Mouse (Mus musculus) gastrocnemius, adult 8-10 months (tissue): ENCODE measurements around the gene Hmgcr. TPM values are rescaled to one million over a fixed set of nuclear protein-coding genes. Genes with fewer than 3 reads are reported as not detected.
"Not testable (repeated sequence)": the region's sequence is repeated elsewhere in the genome, so short reads cannot be mapped to it uniquely, and the experiment has no call there.

Experiments used
- DNase-seq, 2 experiments: peaks; one replicate each; pipeline ENCODE4 v3.0.0; 2022; ENCODE audit warnings: low spot score in 2 of 2
- total RNA-seq, 4 experiments: library from RNA; stranded (reverse); gene quantifications; 2 replicates each; pipeline ENCODE4 v1.2.4; 2022

The Hmgcr gene
- total RNA-seq, 4 experiments from 2014 or later, result 2.3 to 4.3 (median 3.8) TPM

DNA sequence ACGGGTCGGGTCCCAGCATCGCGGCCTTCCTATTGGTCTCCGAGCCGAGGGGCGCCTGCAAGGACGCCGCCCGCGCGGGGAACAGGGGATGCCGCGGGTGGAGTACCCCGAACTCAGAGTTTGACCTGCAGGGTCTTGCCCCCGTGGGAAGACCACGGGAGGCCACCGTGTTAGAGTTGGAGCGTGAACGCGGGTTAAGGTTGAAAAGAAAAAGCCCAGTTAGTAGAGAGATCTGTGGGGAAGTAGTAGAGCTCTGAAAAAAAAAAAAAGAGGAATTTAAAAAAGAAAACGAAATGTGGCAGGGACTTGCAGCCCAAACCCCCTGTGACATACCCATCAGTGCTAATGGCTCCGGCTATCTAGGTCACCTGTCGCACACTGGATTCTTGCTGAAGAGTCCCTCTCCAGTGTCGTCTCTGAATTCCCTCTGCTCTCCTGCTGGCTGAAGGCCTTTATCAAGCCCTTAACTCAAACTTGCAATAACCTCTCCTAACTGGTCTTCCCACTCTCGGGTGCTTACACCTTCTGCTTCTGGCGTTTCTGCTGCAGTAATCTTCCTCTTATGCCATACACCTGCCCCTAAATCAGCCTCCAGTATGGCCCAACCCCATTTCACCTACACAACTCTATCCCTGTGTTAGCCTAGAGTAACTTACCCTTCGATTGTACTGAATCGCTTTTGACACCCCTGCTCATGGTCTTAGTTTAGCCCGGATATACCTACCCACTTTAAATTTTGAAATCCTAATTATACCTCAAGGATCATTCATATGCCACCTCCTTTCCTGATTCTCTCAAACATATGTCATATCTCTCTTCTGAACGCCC lies 556 bp upstream of the Hmgcr start:
- DNase-seq, result no peak

DNA sequence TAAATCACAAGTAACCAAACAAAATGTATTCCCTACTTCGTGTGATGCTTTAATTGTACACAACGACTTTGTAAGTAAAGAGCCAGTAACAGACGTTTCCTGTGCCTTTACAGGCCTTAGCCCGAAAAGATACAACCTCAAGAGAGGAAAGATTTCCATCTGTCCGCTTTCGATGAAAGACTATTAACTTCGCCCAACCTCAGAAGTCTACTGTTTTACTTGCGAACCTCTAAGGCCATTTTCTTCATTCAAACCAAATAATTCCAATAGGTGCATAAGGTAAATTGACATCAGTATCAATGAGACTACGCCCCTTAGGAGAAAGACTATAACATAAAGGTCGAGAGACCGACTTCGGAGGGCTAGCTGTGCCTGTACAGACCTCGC lies 724 bp downstream of the Hmgcr start:
- no peak for DNase-seq

DNA sequence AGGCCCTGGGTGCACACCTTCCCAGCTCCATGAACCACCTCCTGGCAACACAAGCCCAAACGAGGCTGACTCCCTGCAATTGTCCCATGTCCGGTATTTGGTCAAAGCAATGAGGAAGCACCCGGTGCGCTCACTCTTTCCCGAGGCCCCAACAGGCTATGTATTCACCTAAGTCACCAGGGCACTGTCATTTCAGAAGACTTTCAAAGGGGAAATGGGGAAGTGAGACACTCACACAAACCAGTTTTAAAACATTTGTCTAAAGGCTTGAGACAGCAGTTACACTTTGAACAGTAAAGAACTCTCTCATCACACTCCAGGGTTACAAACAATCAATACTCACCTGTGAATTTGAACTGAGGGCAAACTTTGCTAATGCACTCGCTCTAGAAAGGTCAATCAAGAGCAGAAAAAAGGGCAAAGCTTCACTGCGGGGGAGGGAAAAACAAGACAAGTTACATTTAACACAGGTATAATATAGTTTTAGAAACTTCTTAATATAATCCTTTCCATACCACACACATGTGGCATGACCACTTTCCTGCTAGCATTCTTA lies 6.2 kb downstream of the Hmgcr start:
- DNase-seq, result no peak

DNA sequence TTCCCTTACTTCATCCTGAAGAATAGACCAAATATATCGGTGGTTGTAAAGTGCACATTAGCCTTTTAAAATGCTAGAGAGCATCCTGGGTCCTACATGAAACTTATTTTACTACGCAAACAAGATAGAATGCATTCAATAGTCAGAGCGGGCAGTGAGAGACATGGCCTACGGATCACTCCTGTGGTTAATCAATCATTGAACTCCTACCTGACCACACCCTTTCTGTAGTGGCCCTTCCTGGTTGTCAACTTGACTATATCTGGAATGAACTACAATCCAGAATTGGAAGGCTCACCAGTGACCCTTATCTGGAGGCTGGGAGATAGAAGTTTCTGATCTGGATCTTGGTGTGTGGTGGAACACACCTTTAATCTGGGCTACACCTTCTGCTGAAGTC lies 7.6 kb downstream of the Hmgcr start:
- DNase-seq, result not testable (repeated sequence)

DNA sequence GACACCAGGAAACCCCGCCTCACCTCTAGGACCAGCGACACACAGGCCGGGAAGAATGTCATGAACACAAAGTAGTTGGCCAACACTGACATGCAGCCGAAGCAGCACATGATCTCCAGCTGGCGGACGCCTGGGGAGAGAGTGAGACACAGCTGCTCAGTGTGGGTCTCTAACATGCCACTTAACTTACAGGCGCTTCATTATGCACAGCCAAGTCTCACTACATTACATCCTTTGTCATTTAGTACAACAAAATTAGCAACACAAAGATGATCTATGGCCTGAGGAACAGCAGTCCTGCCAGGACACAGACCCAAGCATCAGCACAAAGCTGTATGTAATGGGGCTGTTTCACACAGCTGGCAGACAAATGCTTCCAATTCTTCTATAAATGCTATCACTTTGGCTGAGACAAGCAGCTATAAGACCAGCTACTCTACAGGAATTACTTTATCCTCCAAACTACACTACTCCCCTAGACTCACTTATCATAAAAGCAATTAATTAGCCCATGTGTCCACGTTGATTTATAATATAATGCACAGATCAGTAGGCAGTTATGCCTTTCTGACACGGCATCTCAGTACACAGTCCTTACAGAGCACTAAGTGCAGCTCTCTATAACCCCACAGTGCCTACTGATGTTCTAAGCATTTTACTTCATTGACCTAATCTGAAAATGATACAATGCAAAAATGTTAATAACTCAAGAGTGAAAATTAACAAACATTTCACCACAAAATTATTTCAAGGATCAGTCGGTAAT lies 10.5 kb downstream of the Hmgcr start:
- no peak for DNase-seq

DNA sequence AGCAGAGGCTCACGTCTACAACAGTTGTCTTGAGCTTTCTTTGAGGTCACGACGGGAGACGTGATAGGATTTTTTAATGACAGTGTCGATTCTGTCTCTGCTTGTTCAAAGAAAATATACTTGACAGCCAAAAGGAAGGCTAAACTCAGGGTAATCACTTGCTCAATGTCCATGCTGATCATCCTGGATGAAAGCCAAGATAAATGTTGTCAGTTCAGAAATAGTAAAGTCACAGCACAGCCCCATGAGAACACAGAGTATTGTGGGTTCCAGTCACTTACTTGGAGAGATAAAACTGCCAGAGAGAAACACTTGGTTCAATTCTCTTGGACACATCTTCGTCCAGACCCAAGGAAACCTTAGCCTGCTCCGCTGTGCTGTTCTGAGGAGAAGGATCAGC lies 11.8 kb downstream of the Hmgcr start:
- no peak for DNase-seq

DNA sequence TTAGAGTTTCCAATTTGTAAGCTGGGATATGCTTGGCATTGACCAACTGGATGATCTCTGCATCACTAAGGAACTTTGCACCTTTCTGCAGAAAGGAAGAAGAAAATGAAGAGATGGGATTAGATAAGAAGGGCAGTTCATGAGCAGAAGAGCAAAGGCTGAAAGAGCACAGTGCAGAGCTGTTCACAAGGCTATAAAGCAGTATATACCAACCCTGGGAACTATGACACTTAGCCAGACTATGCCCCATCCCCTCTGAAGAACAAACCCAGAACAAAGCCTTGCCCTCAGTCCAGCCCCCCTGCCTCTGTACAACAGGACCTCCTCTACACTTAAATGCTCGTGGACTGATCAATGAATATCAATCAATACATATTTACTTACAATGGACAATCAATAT lies 14.1 kb downstream of the Hmgcr start:
- no peak for DNase-seq

DNA sequence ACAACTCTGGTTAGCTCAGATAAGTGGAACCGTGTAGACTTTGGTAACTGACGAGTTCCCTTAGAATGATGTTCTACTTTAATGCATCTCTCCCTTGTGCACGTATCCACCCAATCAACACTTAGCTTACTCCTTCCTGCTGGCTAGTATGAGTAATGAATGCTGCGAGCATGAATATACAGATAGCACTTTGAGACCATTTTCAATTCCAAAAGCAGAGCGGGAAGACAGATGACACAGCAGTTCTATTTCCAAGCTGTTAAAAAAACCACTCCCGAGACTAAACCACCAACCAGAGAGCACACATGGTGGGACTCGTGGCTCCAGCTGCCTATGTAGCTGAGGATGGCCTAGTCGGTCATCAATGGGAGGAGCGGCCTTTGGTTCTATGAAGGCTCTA lies 17.7 kb downstream of the Hmgcr start:
- no peak for DNase-seq

DNA sequence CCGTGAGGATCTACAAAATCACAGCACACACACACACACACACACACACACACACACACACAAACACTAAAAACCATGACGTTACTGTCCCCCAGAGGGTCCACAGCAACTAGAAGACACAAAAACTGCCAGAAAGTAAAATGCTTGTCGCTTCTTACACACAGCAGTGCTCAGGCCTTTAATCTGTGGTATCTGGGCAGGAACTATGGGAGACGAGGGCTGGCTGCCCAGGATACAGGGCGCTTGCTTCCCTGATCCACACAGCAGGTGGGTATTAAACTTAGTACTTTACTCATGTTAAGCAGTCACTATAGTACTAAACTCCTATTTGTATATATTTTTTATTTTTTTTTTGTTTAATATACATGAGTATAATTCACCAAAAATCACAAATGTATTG lies 24.9 kb downstream of the Hmgcr start:
- DNase-seq, result no peak

DNA sequence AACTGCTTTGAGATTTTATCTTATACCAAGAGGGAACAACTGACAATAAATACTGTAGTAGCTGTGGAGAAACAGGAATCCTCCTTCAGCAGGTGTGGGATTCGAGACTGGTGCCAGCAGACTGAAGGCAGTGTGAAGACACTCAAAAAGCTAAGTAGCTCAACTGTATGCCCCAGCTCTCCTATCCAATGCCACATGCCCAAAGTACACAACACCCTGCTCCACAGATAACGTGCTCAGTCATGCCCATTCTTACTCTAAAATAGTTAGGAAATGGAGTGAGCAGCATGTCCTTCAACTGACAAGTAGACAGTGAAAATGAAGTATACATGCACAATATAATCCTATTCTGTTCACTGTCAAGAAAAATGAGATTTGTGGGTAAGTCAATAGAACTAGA lies 26.6 kb downstream of the Hmgcr start:
- DNase-seq, result no peak

DNA sequence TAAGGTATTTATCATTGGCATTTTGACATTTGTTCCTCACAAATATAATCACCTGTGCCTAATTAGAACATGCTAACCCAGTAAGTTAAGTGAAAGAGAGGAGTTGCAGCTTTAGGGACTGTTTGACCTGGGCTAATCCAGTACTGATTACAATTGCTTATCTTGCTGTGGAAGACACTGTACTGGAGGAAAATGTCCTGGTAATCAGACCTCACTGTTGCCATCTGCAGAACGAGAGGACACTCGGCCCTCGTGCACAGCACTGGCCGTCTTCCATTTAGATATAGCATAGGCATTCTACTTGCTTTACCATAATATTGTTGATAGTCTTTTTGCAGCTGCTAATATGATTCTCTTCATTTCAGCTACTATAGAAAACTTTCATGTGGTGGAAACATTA lies 40.3 kb downstream of the Hmgcr start:
- no peak for DNase-seq

DNA sequence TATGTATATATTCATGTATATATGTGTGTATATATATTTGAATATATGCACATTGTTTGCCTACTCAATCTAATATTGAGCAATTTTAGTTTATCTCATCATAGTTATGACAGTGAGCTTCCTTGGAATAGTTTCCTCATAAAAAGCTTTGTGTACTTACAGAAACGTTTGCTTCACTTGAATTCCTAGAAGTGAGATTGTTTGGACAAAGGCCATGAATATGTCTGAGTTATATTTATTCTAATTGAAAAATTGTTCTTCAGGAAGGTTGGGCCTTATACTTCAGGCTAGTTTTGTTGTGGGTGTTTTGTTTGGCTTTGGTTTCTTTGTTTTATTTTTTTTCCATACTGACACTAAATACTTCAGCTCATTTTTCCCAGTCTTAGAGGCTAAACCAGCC lies 49.8 kb downstream of the Hmgcr start:
- DNase-seq, result no peak

DNA sequence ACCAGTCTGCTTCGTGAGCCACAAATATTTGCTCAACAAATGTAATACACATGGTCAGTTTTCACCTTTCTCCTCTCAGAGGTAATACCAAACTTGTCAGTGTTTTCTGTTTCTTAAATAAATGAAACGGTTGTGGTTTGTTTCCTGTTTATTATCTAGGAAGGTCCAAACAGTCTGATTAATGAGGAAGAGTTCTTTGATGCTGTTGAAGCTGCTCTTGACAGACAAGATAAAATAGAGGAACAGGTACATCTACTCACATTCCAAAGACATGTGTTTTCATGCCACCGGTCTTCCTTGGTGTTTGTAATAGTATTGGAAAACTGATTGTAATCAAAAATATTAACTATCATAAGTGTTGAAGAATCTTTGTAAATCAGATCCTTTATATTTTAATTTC lies 56.1 kb downstream of the Hmgcr start:
- no peak for DNase-seq

DNA sequence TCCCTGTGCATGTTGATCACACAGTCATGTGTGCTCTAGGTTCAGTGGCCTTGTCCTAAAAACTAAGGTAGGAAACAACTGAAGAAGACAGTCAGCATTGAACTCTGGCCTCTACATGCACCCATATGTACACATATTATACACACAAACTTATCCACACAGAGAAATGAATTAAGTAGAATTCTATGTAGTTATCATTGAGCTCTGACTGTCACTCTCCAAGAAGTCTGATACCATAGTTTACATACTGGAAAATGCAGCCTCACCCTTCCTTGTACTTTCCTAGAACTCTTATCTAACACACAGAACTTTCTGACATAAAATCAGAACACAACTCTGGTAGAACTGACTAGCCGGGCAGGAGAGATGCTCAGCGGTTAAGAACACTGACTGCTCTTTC lies 66.5 kb downstream of the Hmgcr start:
- no peak for DNase-seq

DNA sequence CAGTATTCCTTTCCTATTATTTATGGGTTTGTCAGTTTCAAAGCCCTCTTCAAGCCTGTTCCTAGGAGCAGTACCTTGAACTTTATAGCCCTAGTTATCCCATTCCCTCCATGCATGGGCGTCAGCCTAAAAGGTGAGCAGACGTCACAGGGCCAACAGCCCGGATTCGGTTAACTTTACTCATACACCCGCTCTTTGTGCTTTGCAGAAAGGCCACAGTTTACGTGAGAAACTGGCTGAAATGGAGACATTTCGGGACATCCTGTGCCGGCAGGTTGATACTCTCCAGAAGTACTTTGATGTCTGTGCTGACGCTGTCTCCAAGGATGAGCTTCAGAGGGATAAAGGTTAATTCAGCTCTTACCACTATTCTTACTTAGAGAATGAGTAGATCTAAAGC lies 71.6 kb downstream of the Hmgcr start:
- no peak for DNase-seq

Other genes starting within 250 kb of the Hmgcr start
- under 1 TPM in 2 of 4 experiments, not detected in 2; 0.17 to 0.20 TPM for gene Ankdd1b, start 199.7 kb downstream of the Hmgcr start, total RNA-seq
- not detected for gene Gm17622, start 180.2 kb downstream of the Hmgcr start, total RNA-seq
- gene Polk, start 128.4 kb downstream of the Hmgcr start, total RNA-seq, result 1 to 10 TPM; 3.3 to 8.9 (median 5.9) TPM
- 10 to 100 TPM; 44.9 to 59.9 (median 46.6) TPM for gene Col4a3bp, start 128.3 kb downstream of the Hmgcr start, total RNA-seq
- not detected for gene Ankrd31, start 77.3 kb upstream of the Hmgcr start, total RNA-seq